Comparison of ENCODE assay signal across 25 mouse cellular contexts in genomic region chr12:11279886-11280285, GRCm38 (mm10). TPM values are rescaled to one million over a fixed set of nuclear protein-coding genes. Genes with fewer than 3 reads are reported as not detected.
DNase-seq lines count a peak whose midpoint lies in the region; ATAC-seq lines count a peak whose summit lies in the region.
"Had no signal": no experiment of that assay in that cellular context is flagged by ENCODE, and none has a peak within 500 bp of the region (broad histone marks: within the 10 kb centered on the region; RNA-seq: fewer than 3 reads in every experiment).

No protein-coding gene starts in this region.

- H3K27me3 ChIP-seq in hindbrain, embryonic 13.5 days = no peaks in the 10 kb centered on the region
- H3K27me3 ChIP-seq: embryonic facial prominence, embryonic 13.5 days; embryonic facial prominence, embryonic 15.5 days; forebrain, embryonic 12.5 days had no signal

- 95% methylated on average over 3 of the region's 3 CpGs for WGBS in hindbrain, embryonic 13.5 days

- H3K9ac ChIP-seq in hindbrain, embryonic 13.5 days = no peak overlapping the region
- H3K9ac ChIP-seq: embryonic facial prominence, embryonic 13.5 days; embryonic facial prominence, embryonic 15.5 days; forebrain, embryonic 12.5 days had no signal

- no peak overlapping the region for H3K4me2 ChIP-seq in hindbrain, embryonic 13.5 days
- H3K4me2 ChIP-seq: embryonic facial prominence, embryonic 13.5 days; embryonic facial prominence, embryonic 15.5 days; forebrain, embryonic 12.5 days had no signal

- H3K9me3 ChIP-seq in hindbrain, embryonic 13.5 days = no peaks in the 10 kb centered on the region
- H3K9me3 ChIP-seq: embryonic facial prominence, embryonic 13.5 days; embryonic facial prominence, embryonic 15.5 days; forebrain, embryonic 10.5 days; forebrain, embryonic 12.5 days had no signal

- peak; percentile 74 for ATAC-seq in CD4-positive, CD25-positive, alpha-beta regulatory T cell, adult 4 months
- ATAC-seq in activated CD4-positive, CD25-positive, alpha-beta regulatory T cell, adult 4 months = peak; percentile 64
- peak; percentile 73 for ATAC-seq in inflammation-experienced regulatory T-cells, adult 6 months
- ATAC-seq in hindbrain, embryonic 13.5 days (ENCODE audit: low FRiP score) = no peak
- ATAC-seq: forebrain, embryonic 14.5 days; forebrain, embryonic 16.5 days had no signal

- peaks cover 45% of the 10 kb centered on the region for H3K36me3 ChIP-seq in hindbrain, embryonic 13.5 days

- H3K4me3 ChIP-seq in hindbrain, embryonic 13.5 days = no peak overlapping the region
- H3K4me3 ChIP-seq: embryonic facial prominence, embryonic 13.5 days; embryonic facial prominence, embryonic 15.5 days; erythroblast, embryonic 14.5 days; forebrain, embryonic 10.5 days; forebrain, embryonic 12.5 days had no signal

- no peak overlapping the region for H3K27ac ChIP-seq in hindbrain, embryonic 13.5 days
- H3K27ac ChIP-seq: embryonic facial prominence, embryonic 13.5 days; embryonic facial prominence, embryonic 15.5 days; forebrain, embryonic 10.5 days; forebrain, embryonic 12.5 days had no signal

- peak; percentile 33 for DNase-seq in CD4-positive helper T cell, adult 2 months (ENCODE audit: low read depth, low spot score)
- DNase-seq in spleen, postnatal 14 days (ENCODE audit: low spot score in 2 of 2) = no peak
- no peak for DNase-seq in left cerebral cortex, adult 18-20 months (ENCODE audit: low spot score in 2 of 2)
- DNase-seq in testis, postnatal 10 days (ENCODE audit: low spot score) = no peak
- DNase-seq: adrenal gland, adult 2 months; adrenal gland, postnatal 10 days; adrenal gland, postnatal 25 days; B cell, adult 2 months; cerebellum, adult 11-12 months; cerebellum, adult 8-10 months; cerebellum, adult 9-11 months; cerebellum, postnatal 14 days; cerebellum, postnatal 36 days; embryo, embryonic 11 days had no signal

- H3K4me1 ChIP-seq in hindbrain, embryonic 13.5 days (replicated peaks) = no peaks in the 10 kb centered on the region
- H3K4me1 ChIP-seq: embryonic facial prominence, embryonic 13.5 days; embryonic facial prominence, embryonic 15.5 days; forebrain, embryonic 10.5 days; forebrain, embryonic 12.5 days had no signal

RNA-seq across cellular contexts. Expression of gene Smc6, which starts 14.2 kb away (rescaled TPM):
- polyA plus RNA-seq in CD4-positive, CD25-positive, alpha-beta regulatory T cell, adult 4 months (2017; shearing (Covaris generic)) = 100 to 1,000 TPM; 119 to 222 TPM
- 100 to 1,000 TPM; 108 to 193 TPM for polyA plus RNA-seq in activated CD4-positive, CD25-positive, alpha-beta regulatory T cell, adult 4 months (2017; shearing (Covaris generic))
- 100 to 1,000 TPM; 102 to 185 (median 183) TPM for polyA plus RNA-seq in inflammation-experienced regulatory T-cells, adult 6 months (2017; shearing (Covaris generic))
- polyA plus RNA-seq in hindbrain, embryonic 13.5 days (2015; fragmentation: Nextera tagmentation; extraction: Ambion mirVana) = 117 and 125 TPM in 2 replicates
- 10 to 100 TPM; 30.4 to 33.4 TPM for total RNA-seq in left cerebral cortex, adult 18-20 months (2021)

RNA-seq across cellular contexts. Expression of gene Gen1, which starts 14.3 kb away (rescaled TPM):
- 1 to 10 TPM; 1.2 to 1.5 TPM for polyA plus RNA-seq in CD4-positive, CD25-positive, alpha-beta regulatory T cell, adult 4 months (2017; shearing (Covaris generic))
- 1 to 10 TPM; 3.3 to 5.0 TPM for polyA plus RNA-seq in activated CD4-positive, CD25-positive, alpha-beta regulatory T cell, adult 4 months (2017; shearing (Covaris generic))
- polyA plus RNA-seq in inflammation-experienced regulatory T-cells, adult 6 months (2017; shearing (Covaris generic)) = 10 to 100 TPM in 1 of 3 experiments, 1 to 10 TPM in 2; 1.4 to 10.4 (median 1.7) TPM
- 2.6 and 3.1 TPM in 2 replicates for polyA plus RNA-seq in hindbrain, embryonic 13.5 days (2015; fragmentation: Nextera tagmentation; extraction: Ambion mirVana)
- total RNA-seq in left cerebral cortex, adult 18-20 months (2021) = 1 to 10 TPM; 1.5 to 2.5 TPM
- polyA plus RNA-seq: adrenal gland, adult 2 months had no signal
